Mouse (Mus musculus) G1E (cell line): ENCODE results near the gene Tbc1d9. TPM values are rescaled to one million over a fixed set of nuclear protein-coding genes. Genes with fewer than 3 reads are reported as not detected.

Experiments
- ATAC-seq: 2 replicates; pipeline ENCODE4 v1.8.0; 2016; ENCODE audit warnings: mild to moderate bottlenecking; ENCODE audit not compliant: insufficient number of reproducible peaks, poor library complexity, low FRiP score, severe bottlenecking; ENCODE audit errors: extremely low read depth
- DNase-seq: peaks from one replicate; pipeline ENCODE4 v3.0.0; 2012; ENCODE audit warnings: low spot score
- H3K27me3 ChIP-seq: 2 replicates; pipeline ENCODE4 v1.6.1; 2012; ENCODE audit warnings: mild to moderate bottlenecking, low read length, inconsistent platforms; ENCODE audit not compliant: insufficient read depth
- H3K36me3 ChIP-seq: replicated peaks from 2 replicates; pipeline ENCODE3; 2012; ENCODE audit warnings: mild to moderate bottlenecking, inconsistent platforms
- H3K4me1 ChIP-seq: 2 replicates; pipeline ENCODE4 v1.6.1; 2012; ENCODE audit warnings: low read depth, low read length, inconsistent platforms, mixed read lengths; ENCODE audit not compliant: insufficient read depth
- H3K4me3 ChIP-seq: 2 replicates; pipeline ENCODE4 v1.5.1; 2012; ENCODE audit warnings: low read depth, mild to moderate bottlenecking, inconsistent platforms, low read length, moderate library complexity, mixed read lengths
- H3K9me3 ChIP-seq: replicated peaks from 2 replicates; pipeline ENCODE4 v1.6.1; 2012; ENCODE audit warnings: inconsistent platforms
- CTCF ChIP-seq: IDR thresholded peaks from 2 replicates; pipeline ENCODE4 v1.5.1; 2012; ENCODE audit warnings: low read depth, low read length, inconsistent platforms, mixed read lengths
- GATA1 ChIP-seq: IDR thresholded peaks from 2 replicates; pipeline ENCODE4 v1.6.1; 2012; ENCODE audit warnings: borderline replicate concordance, low read length, inconsistent platforms, mixed read lengths
- GATA2 ChIP-seq: IDR thresholded peaks from 2 replicates; pipeline ENCODE4 v1.6.1; 2012; ENCODE audit warnings: low read depth, low read length, inconsistent platforms, borderline replicate concordance
- POLR2AphosphoS5 ChIP-seq: IDR thresholded peaks from 2 replicates; pipeline ENCODE4 v1.6.1; 2012; ENCODE audit warnings: low read depth, low read length, inconsistent platforms; ENCODE audit not compliant: insufficient replicate concordance
- TAL1 ChIP-seq: conservative IDR thresholded peaks from 2 replicates; pipeline ENCODE4 v1.6.1; 2012; ENCODE audit warnings: low read depth, low read length, inconsistent platforms, mixed read lengths
- polyA plus RNA-seq: library from polyadenylated mRNA; stranded (reverse); fragments of >175 nt; gene quantifications from 2 replicates; pipeline ENCODE4 v1.2.3, GENCODE M21; 2012
- total RNA-seq, 2 experiments: library from RNA; stranded (forward) in 1 of 2; stranded (reverse) in 1 of 2; fragments of 200-1000 nt in 1 of 2; fragments of >200 nt in 1 of 2; fragmentation: Nextera tagmentation in 1 of 2; gene quantifications; 2 replicates each; pipeline ENCODE4 v1.2.3; 2014 to 2017

The Tbc1d9 gene
- total and polyA plus RNA-seq, 3 experiments = 0.05 TPM; not detected in 2

DNA sequence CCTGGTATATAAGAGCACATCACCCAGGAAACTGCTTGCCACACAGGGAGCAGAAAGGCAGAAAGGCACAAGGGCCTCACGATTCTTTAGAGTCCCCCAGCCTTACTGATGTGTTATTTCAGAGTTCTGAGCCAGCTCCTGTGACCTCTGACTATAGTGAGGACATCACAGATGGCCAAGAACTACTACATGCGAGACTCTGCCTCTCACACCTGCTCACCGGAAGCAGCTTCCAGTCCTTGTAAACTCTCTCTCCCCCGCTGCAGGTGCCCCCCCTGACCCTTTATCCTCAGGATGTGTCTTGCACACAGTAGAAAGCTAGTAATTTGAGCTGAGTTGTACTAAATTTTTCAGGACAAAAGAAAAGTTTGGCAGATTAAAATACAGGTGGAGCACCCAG is 44.4 kb downstream of the Tbc1d9 start:
- TF ChIP-seq TAL1 = no peak
- no peak for TF ChIP-seq GATA2
- TF ChIP-seq GATA1 = no peak
- no peak for TF ChIP-seq CTCF
- no peak for TF ChIP-seq POLR2AphosphoS5
- no peaks in the 10 kb centered on the region for H3K4me1 ChIP-seq
- H3K9me3 ChIP-seq = no peaks in the 10 kb centered on the region
- H3K4me3 ChIP-seq = no peak overlapping the region
- no peaks in the 10 kb centered on the region for H3K36me3 ChIP-seq
- no peak for ATAC-seq
- DNase-seq = no peak
- peaks cover 7% of the 10 kb centered on the region; the same call in 1 of the 2 replicates for H3K27me3 ChIP-seq

DNA sequence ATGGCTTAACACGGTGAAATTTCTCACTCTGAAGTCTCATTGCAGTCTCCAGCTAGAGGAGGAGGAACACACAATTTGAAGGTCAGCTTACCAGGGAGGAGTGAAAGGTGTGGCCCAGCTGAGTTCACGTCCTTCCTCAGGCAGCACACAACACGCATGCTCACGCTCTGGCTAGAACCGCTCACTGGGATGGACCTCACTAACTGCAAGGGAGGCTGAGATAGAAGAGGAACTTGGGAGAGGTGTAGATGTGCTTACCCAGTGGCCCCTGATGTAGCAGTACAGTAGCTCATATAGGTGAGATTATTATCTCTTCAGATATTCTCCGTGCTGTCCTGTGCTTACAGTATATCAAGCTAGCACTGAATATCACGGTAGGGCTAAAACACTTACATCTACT is 45.5 kb downstream of the Tbc1d9 start:
- ATAC-seq = no peak
- Histone ChIP-seq H3K4me1 (peaks cover 7% of the 10 kb centered on the region; the same call in 1 of the 2 replicates), H3K9me3 (no peaks in the 10 kb centered on the region), H3K4me3 (no peak overlapping the region), H3K27me3 (peaks cover 7% of the 10 kb centered on the region; the same call in 1 of the 2 replicates), H3K36me3 (no peaks in the 10 kb centered on the region)
- TF ChIP-seq GATA1 = no peak
- no peak for TF ChIP-seq GATA2
- no peak for TF ChIP-seq POLR2AphosphoS5
- no peak for TF ChIP-seq TAL1
- no peak for TF ChIP-seq CTCF
- DNase-seq = no peak

DNA sequence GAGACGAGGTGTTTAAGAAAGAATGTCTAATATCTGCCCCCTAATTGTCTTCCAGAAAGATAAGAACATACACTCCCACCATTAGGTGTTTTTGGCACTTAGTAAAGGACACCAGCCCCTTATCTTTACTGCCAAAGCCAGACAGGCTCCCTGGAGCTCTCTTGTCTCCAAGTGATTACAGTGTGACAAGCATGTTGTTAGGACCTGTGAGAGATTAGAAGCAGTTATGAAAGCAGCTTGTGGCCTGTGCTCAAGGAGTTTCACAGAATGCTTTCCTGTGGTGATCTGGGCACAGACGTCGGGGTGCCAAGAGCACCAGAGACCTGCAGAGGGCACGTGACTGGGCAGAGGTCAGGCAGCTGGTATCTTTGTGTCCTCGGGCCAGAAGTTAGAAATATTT is 49.9 kb downstream of the Tbc1d9 start:
- peaks cover 9% of the 10 kb centered on the region; the same call in 1 of the 2 replicates for H3K27me3 ChIP-seq
- H3K9me3 ChIP-seq = no peaks in the 10 kb centered on the region
- ATAC-seq = peak; percentile 80
- DNase-seq = no peak
- H3K36me3 ChIP-seq = no peaks in the 10 kb centered on the region
- peaks cover 14% of the 10 kb centered on the region for H3K4me1 ChIP-seq
- no peak overlapping the region for H3K4me3 ChIP-seq
- no peak for TF ChIP-seq POLR2AphosphoS5
- TF ChIP-seq TAL1 = peak; percentile 57

DNA sequence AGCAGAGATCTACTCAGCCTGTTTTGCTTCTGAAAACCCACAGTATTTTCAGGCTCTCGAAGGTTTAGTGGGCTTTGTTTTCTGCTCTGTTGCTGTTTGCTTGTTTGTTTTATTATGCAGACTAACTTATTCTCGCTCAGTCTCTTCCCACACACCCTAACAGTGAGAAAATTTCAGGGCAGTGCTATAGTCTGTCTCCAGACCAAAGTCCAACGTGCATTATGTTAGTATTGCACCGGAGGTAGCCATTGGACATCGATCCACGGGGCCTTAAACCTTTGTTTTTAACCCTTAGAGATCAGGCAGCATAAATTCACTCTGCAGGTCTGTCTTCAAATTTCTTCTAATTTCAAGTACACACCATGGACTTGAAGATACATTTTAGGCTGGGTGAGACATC is 51.4 kb downstream of the Tbc1d9 start:
- DNase-seq (no peak), ATAC-seq (no peak)
- TF ChIP-seq GATA2 (no peak), TAL1 (no peak), POLR2AphosphoS5 (no peak), CTCF (no peak), GATA1 (no peak)
- Histone ChIP-seq H3K4me1 (peaks cover 14% of the 10 kb centered on the region), H3K9me3 (no peaks in the 10 kb centered on the region), H3K27me3 (0 out of 2 replicates have a peak, but pooled peaks cover 5% of the 10 kb centered on the region), H3K4me3 (no peak overlapping the region), H3K36me3 (no peaks in the 10 kb centered on the region)

DNA sequence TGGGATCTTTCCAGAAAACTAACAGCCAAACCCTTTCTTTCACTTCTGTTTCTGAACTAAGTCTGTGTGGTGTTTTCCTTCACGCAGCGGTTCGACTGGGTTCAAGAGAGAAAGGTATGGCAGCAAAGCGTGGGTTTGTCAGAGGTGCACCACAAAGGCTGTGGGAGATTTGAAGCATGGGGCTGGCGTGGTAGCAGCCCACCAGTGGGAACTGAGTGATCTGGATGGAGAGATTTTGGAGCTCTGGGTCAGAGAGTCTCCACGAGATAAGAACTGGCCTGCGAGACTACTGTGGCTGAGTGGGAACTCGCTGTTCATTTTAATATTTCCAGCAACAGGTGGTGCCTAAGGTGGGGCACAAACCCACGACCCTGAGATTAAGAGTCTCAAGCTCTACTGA is 52.0 kb downstream of the Tbc1d9 start:
- no peak for ATAC-seq
- H3K4me1 ChIP-seq = peaks cover 14% of the 10 kb centered on the region
- no peaks in the 10 kb centered on the region for H3K36me3 ChIP-seq
- no peaks in the 10 kb centered on the region for H3K9me3 ChIP-seq
- H3K27me3 ChIP-seq = 0 out of 2 replicates have a peak, but pooled peaks cover 5% of the 10 kb centered on the region
- TF ChIP-seq GATA2 (no peak), POLR2AphosphoS5 (no peak), GATA1 (no peak), CTCF (no peak), TAL1 (no peak)
- DNase-seq = no peak
- H3K4me3 ChIP-seq = no peak overlapping the region

DNA sequence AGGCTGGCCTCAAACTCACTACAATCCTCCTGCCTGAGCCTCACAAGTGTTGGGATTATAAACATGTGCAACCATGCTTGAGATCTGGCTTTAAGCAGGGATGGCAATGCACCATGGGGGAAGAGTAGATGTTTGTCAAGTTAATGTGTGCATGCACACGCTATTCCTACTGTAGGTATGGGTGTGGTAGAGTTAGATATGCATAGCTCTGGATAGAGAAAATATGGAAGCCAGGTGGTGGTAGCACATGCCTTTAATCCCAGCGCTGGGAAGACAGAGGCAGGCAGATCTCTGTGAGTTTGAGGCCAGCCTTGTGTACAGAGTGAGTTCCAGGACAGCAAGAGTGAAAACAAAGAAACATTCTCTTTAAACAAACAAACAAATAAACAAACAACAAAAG is 52.7 kb downstream of the Tbc1d9 start:
- Histone ChIP-seq H3K4me1 (peaks cover 14% of the 10 kb centered on the region), H3K9me3 (no peaks in the 10 kb centered on the region), H3K36me3 (no peaks in the 10 kb centered on the region), H3K4me3 (no peak overlapping the region), H3K27me3 (0 out of 2 replicates have a peak, but pooled peaks cover 5% of the 10 kb centered on the region)
- ATAC-seq (no peak), DNase-seq (no peak)
- TF ChIP-seq POLR2AphosphoS5 (no peak), GATA1 (no peak), GATA2 (no peak), TAL1 (no peak), CTCF (no peak)

DNA sequence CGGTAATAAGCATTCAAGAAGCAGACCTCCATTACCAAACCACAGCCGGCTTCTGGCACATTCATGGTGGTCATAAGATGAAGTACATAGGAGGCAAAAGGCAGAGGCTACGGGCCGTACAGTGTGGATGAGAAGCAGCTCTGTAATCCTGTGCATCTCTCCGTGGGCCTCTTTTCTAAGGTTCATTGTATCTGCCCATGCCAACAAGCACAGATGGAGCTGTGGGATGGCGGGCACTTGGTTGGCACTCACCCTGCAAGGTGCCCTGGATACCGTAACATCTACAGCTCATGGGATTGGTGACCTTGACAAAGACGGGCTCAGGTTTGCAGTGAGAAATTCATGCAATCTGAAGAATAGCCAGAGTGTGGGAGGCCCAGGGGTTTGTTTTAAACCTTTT is 54.2 kb downstream of the Tbc1d9 start:
- TF ChIP-seq CTCF (no peak), TAL1 (no peak), GATA1 (no peak), GATA2 (no peak), POLR2AphosphoS5 (no peak)
- DNase-seq (no peak), ATAC-seq (no peak)
- H3K4me1 ChIP-seq = peaks cover 14% of the 10 kb centered on the region
- H3K27me3 ChIP-seq = 0 out of 2 replicates have a peak, but pooled peaks cover 5% of the 10 kb centered on the region
- H3K36me3 ChIP-seq = no peaks in the 10 kb centered on the region
- no peaks in the 10 kb centered on the region for H3K9me3 ChIP-seq
- H3K4me3 ChIP-seq = no peak overlapping the region
